Mouse (Mus musculus): ENCODE results near the gene Gm8251. TPM values are rescaled to one million over a fixed set of nuclear protein-coding genes. Genes with fewer than 3 reads are reported as not detected.
A peak's percentile ranks its signal among the peaks of the same experiment; 100 is the strongest.

Gene Gm8251
- polyA plus RNA-seq, 1 experiment from 2014 or later, result 0.04 TPM

- ATAC-seq, result peak; percentile 81; the same call in 1 of the 2 replicates
- peak overlapping the region; percentile 64 for H3K9ac ChIP-seq (ENCODE audit: low read depth, low read length)
- peak overlapping the region; percentile 18; the same call in 1 of the 2 replicates for H3K27ac ChIP-seq (ENCODE audit: low read depth, low read length)
- H3K36me3 ChIP-seq (ENCODE audit: control insufficient read depth, insufficient read depth, low read length), result no peaks in the 10 kb centered on the region
- no peaks in the 10 kb centered on the region for H3K9me3 ChIP-seq (ENCODE audit: control insufficient read depth, low read length)
- H3K4me1 ChIP-seq (ENCODE audit: control insufficient read depth, insufficient read depth, low read depth, low read length), result no peaks in the 10 kb centered on the region; the same call in 1 of the 2 replicates
- peak overlapping the region; percentile 72 for H3K4me2 ChIP-seq (ENCODE audit: low read length)
- no peaks in the 10 kb centered on the region for H3K27me3 ChIP-seq (replicated peaks; ENCODE audit: control insufficient read depth, insufficient read depth, low read length)
- WGBS, result 3% methylated on average over 6 of the region's 6 CpGs
- peak overlapping the region; percentile 45 for H3K4me3 ChIP-seq (ENCODE audit: low read length)
These were observed 19.2 kb downstream of the Gm8251 start for GRCm38 (mm10) chr1:44042555-44042915.

GRCm38 (mm10) chr1:44041797-44042554, 19.8 kb downstream of the Gm8251 start:
- WGBS, result under 1% methylated on average over 17 of the region's 17 CpGs
- H3K27me3 ChIP-seq (replicated peaks; ENCODE audit: control insufficient read depth, insufficient read depth, low read length), result no peaks in the 10 kb centered on the region
- H3K4me3 ChIP-seq (ENCODE audit: low read length), result peak overlapping the region; percentile 45
- no peaks in the 10 kb centered on the region; the same call in 1 of the 2 replicates for H3K4me1 ChIP-seq (ENCODE audit: control insufficient read depth, insufficient read depth, low read depth, low read length)
- no peaks in the 10 kb centered on the region for H3K9me3 ChIP-seq (ENCODE audit: control insufficient read depth, low read length)
- no peaks in the 10 kb centered on the region for H3K36me3 ChIP-seq (ENCODE audit: control insufficient read depth, insufficient read depth, low read length)
- peak overlapping the region; percentile 64 for H3K9ac ChIP-seq (ENCODE audit: low read depth, low read length)
- H3K4me2 ChIP-seq (ENCODE audit: low read length), result peak overlapping the region; percentile 72
- ATAC-seq, result peak; percentile 90
- peak overlapping the region; percentile 18; the same call in 1 of the 2 replicates for H3K27ac ChIP-seq (ENCODE audit: low read depth, low read length)

GRCm38 (mm10) chr1:44032948-44033347, 28.8 kb downstream of the Gm8251 start:
- no peak overlapping the region for H3K4me2 ChIP-seq (ENCODE audit: low read length)
- WGBS, result 93% methylated on average over 5 of the region's 5 CpGs
- H3K4me1 ChIP-seq (ENCODE audit: control insufficient read depth, insufficient read depth, low read depth, low read length), result no peaks in the 10 kb centered on the region
- ATAC-seq, result no peak
- H3K9me3 ChIP-seq (ENCODE audit: control insufficient read depth, low read length), result no peaks in the 10 kb centered on the region
- no peak overlapping the region for H3K4me3 ChIP-seq (ENCODE audit: low read length)
- no peak overlapping the region for H3K9ac ChIP-seq (ENCODE audit: low read depth, low read length)
- H3K27me3 ChIP-seq (replicated peaks; ENCODE audit: control insufficient read depth, insufficient read depth, low read length), result no peaks in the 10 kb centered on the region
- H3K27ac ChIP-seq (ENCODE audit: low read depth, low read length), result no peak overlapping the region
- H3K36me3 ChIP-seq (ENCODE audit: control insufficient read depth, insufficient read depth, low read length), result no peaks in the 10 kb centered on the region

- Histone ChIP-seq H3K9me3 (ENCODE audit: control insufficient read depth, low read length) (no peaks in the 10 kb centered on the region), H3K4me1 (ENCODE audit: control insufficient read depth, insufficient read depth, low read depth, low read length) (no peaks in the 10 kb centered on the region), H3K9ac (ENCODE audit: low read depth, low read length) (no peak overlapping the region), H3K27ac (ENCODE audit: low read depth, low read length) (no peak overlapping the region), H3K27me3 (replicated peaks; ENCODE audit: control insufficient read depth, insufficient read depth, low read length) (no peaks in the 10 kb centered on the region), H3K36me3 (ENCODE audit: control insufficient read depth, insufficient read depth, low read length) (no peaks in the 10 kb centered on the region), H3K4me2 (ENCODE audit: low read length) (no peak overlapping the region), H3K4me3 (ENCODE audit: low read length) (no peak overlapping the region)
- ATAC-seq, result no peak
- 73% methylated on average over 2 of the region's 2 CpGs for WGBS
These were observed 29.5 kb downstream of the Gm8251 start for GRCm38 (mm10) chr1:44032213-44032612.

- Histone ChIP-seq H3K27me3 (replicated peaks; ENCODE audit: control insufficient read depth, insufficient read depth, low read length) (no peaks in the 10 kb centered on the region), H3K4me3 (ENCODE audit: low read length) (no peak overlapping the region), H3K36me3 (ENCODE audit: control insufficient read depth, insufficient read depth, low read length) (no peaks in the 10 kb centered on the region), H3K9me3 (ENCODE audit: control insufficient read depth, low read length) (no peaks in the 10 kb centered on the region), H3K4me2 (ENCODE audit: low read length) (no peak overlapping the region), H3K9ac (ENCODE audit: low read depth, low read length) (no peak overlapping the region), H3K4me1 (ENCODE audit: control insufficient read depth, insufficient read depth, low read depth, low read length) (no peaks in the 10 kb centered on the region), H3K27ac (ENCODE audit: low read depth, low read length) (no peak overlapping the region)
- 81% methylated on average over 1 of the region's 1 CpGs for WGBS
- no peak for ATAC-seq
These were observed 34.1 kb downstream of the Gm8251 start for GRCm38 (mm10) chr1:44027651-44028050.

- no peak for ATAC-seq
- no peak overlapping the region for H3K9ac ChIP-seq (ENCODE audit: low read depth, low read length)
- H3K27me3 ChIP-seq (replicated peaks; ENCODE audit: control insufficient read depth, insufficient read depth, low read length), result no peaks in the 10 kb centered on the region
- WGBS, result 96% methylated on average over 1 of the region's 1 CpGs
- H3K4me3 ChIP-seq (ENCODE audit: low read length), result no peak overlapping the region
- no peak overlapping the region for H3K4me2 ChIP-seq (ENCODE audit: low read length)
- H3K36me3 ChIP-seq (ENCODE audit: control insufficient read depth, insufficient read depth, low read length), result no peaks in the 10 kb centered on the region
- no peak overlapping the region for H3K27ac ChIP-seq (ENCODE audit: low read depth, low read length)
- H3K4me1 ChIP-seq (ENCODE audit: control insufficient read depth, insufficient read depth, low read depth, low read length), result no peaks in the 10 kb centered on the region
- no peaks in the 10 kb centered on the region for H3K9me3 ChIP-seq (ENCODE audit: control insufficient read depth, low read length)
These were observed 39.1 kb downstream of the Gm8251 start for GRCm38 (mm10) chr1:44022656-44023055.

GRCm38 (mm10) chr1:44019934-44020333, 41.8 kb downstream of the Gm8251 start, which contains the start of gene Mettl21c:
TSS of gene Mettl21c (minus strand) at chr1:44020034.
- no peak for ATAC-seq
- Histone ChIP-seq H3K36me3 (ENCODE audit: control insufficient read depth, insufficient read depth, low read length) (no peaks in the 10 kb centered on the region), H3K9ac (ENCODE audit: low read depth, low read length) (no peak within 1 kb of the TSS), H3K4me1 (ENCODE audit: control insufficient read depth, insufficient read depth, low read depth, low read length) (no peaks in the 10 kb centered on the region), H3K4me3 (ENCODE audit: low read length) (no peak within 1 kb of the TSS), H3K27ac (ENCODE audit: low read depth, low read length) (no peak within 1 kb of the TSS), H3K27me3 (replicated peaks; ENCODE audit: control insufficient read depth, insufficient read depth, low read length) (no peaks in the 10 kb centered on the region), H3K4me2 (ENCODE audit: low read length) (no peak within 1 kb of the TSS), H3K9me3 (ENCODE audit: control insufficient read depth, low read length) (no peaks in the 10 kb centered on the region)

GRCm38 (mm10) chr1:44015556-44015955, 46.2 kb downstream of the Gm8251 start:
- Histone ChIP-seq H3K4me2 (ENCODE audit: low read length) (no peak overlapping the region), H3K36me3 (ENCODE audit: control insufficient read depth, insufficient read depth, low read length) (no peaks in the 10 kb centered on the region), H3K4me1 (ENCODE audit: control insufficient read depth, insufficient read depth, low read depth, low read length) (no peaks in the 10 kb centered on the region), H3K9ac (ENCODE audit: low read depth, low read length) (no peak overlapping the region), H3K9me3 (ENCODE audit: control insufficient read depth, low read length) (no peaks in the 10 kb centered on the region), H3K27ac (ENCODE audit: low read depth, low read length) (no peak overlapping the region), H3K4me3 (ENCODE audit: low read length) (no peak overlapping the region), H3K27me3 (replicated peaks; ENCODE audit: control insufficient read depth, insufficient read depth, low read length) (no peaks in the 10 kb centered on the region)
- WGBS, result 94% methylated on average over 2 of the region's 2 CpGs
- ATAC-seq, result no peak

Measured in hindbrain, embryonic 16.5 days (tissue).